Mouse (Mus musculus) liver, embryonic 15.5 days (tissue): ENCODE results near the gene Foxk2. TPM values are rescaled to one million over a fixed set of nuclear protein-coding genes. Genes with fewer than 3 reads are reported as not detected.

ENCODE experiments used
- ATAC-seq: fragments of 200-750 bp; cut with Nextera tagmentation; 2 replicates; pipeline ENCODE4 v1.8.0; 2017; ENCODE audit warnings: moderate number of reproducible peaks, mild to moderate bottlenecking, moderate library complexity; ENCODE audit not compliant: insufficient read depth
- H3K27ac ChIP-seq: fragments of 300-500 bp; sonication (generic); replicated peaks from 2 replicates; pipeline ENCODE4 v1.5.1; 2015; ENCODE audit warnings: mild to moderate bottlenecking, inconsistent platforms
- H3K27me3 ChIP-seq: fragments of 300-500 bp; sonication (generic); 2 replicates; pipeline ENCODE4 v1.6.1; 2015; ENCODE audit warnings: mild to moderate bottlenecking, inconsistent platforms
- H3K36me3 ChIP-seq: fragments of 300-500 bp; sonication (generic); replicated peaks from 2 replicates; pipeline ENCODE4 v1.6.1; 2015; ENCODE audit warnings: moderate library complexity, mild to moderate bottlenecking, inconsistent platforms
- H3K4me1 ChIP-seq: fragments of 300-500 bp; sonication (generic); replicated peaks from 2 replicates; pipeline ENCODE4 v1.6.1; 2015; ENCODE audit warnings: inconsistent platforms
- H3K4me2 ChIP-seq: fragments of 300-500 bp; sonication (generic); 2 replicates; pipeline ENCODE4 v1.6.1; 2015; ENCODE audit warnings: moderate library complexity, mild to moderate bottlenecking, inconsistent platforms
- H3K4me3 ChIP-seq: fragments of 300-500 bp; sonication (generic); replicated peaks from 2 replicates; pipeline ENCODE4 v1.5.1; 2015; ENCODE audit warnings: mild to moderate bottlenecking, inconsistent platforms
- H3K9ac ChIP-seq: fragments of 300-500 bp; sonication (generic); 2 replicates; pipeline ENCODE4 v1.6.1; 2015; ENCODE audit warnings: moderate library complexity, mild to moderate bottlenecking, inconsistent platforms
- H3K9me3 ChIP-seq: fragments of 300-500 bp; sonication (generic); replicated peaks from 2 replicates; pipeline ENCODE4 v1.6.1; 2016; ENCODE audit warnings: inconsistent platforms
- WGBS: fragments of 180-500 bp; shearing (Covaris S2); methylation state at CpG from one replicate; pipeline ENCODE4 v1.1.7; 2015; ENCODE audit warnings: mixed read lengths; ENCODE audit not compliant: insufficient replicate concordance; 5-methylcytosine and 5-hydroxymethylcytosine counted together
- polyA plus RNA-seq: library from polyadenylated mRNA; unstranded; fragments of >200 nt; fragmentation: Nextera tagmentation; extraction: Ambion mirVana; gene quantifications from 2 replicates; pipeline ENCODE4 v1.2.1, GENCODE M21; 2015

The Foxk2 gene
- polyA plus RNA-seq, 1 experiment from 2014 or later: 2.8 TPM

- Histone ChIP-seq H3K27ac (peak overlapping the region; percentile 98), H3K36me3 (peaks cover 21% of the 10 kb centered on the region), H3K4me1 (peaks cover 71% of the 10 kb centered on the region), H3K9ac (peak overlapping the region; percentile 86), H3K4me2 (peak overlapping the region; percentile 83), H3K9me3 (no peaks in the 10 kb centered on the region), H3K27me3 (no peaks in the 10 kb centered on the region), H3K4me3 (peak overlapping the region; percentile 92)
- WGBS: 17% methylated on average over 9 of the region's 9 CpGs
- ATAC-seq: no peak
Measured at GRCm38 (mm10) chr11:121235475-121236238, 24.1 kb upstream of the Foxk2 start.

- under 1% methylated on average over 50 of the region's 50 CpGs for WGBS
- H3K27me3 ChIP-seq: no peaks in the 10 kb centered on the region
- no peaks in the 10 kb centered on the region for H3K9me3 ChIP-seq
- H3K36me3 ChIP-seq: peaks cover 31% of the 10 kb centered on the region
- H3K27ac ChIP-seq: peak within 1 kb of the TSS; percentile 98
- peak; percentile 95 for ATAC-seq
- H3K9ac ChIP-seq: peak within 1 kb of the TSS; percentile 86
- H3K4me3 ChIP-seq: peak within 1 kb of the TSS; percentile 92
- H3K4me1 ChIP-seq: peaks cover 72% of the 10 kb centered on the region
- peak within 1 kb of the TSS; percentile 83 for H3K4me2 ChIP-seq
Measured at GRCm38 (mm10) chr11:121236564-121237344, 23.0 kb upstream of the Foxk2 start, which contains the start of gene Narf. Narf (plus strand) TSS chr11:121237253.

GRCm38 (mm10) chr11:121237345-121238128 is 22.3 kb upstream of the Foxk2 start:
- WGBS: 2% methylated on average over 28 of the region's 28 CpGs
- no peaks in the 10 kb centered on the region for H3K9me3 ChIP-seq
- peak overlapping the region; percentile 92 for H3K4me3 ChIP-seq
- peaks cover 39% of the 10 kb centered on the region for H3K36me3 ChIP-seq
- ATAC-seq: peak; percentile 16
- peaks cover 72% of the 10 kb centered on the region for H3K4me1 ChIP-seq
- peak overlapping the region; percentile 85 for H3K9ac ChIP-seq
- no peaks in the 10 kb centered on the region for H3K27me3 ChIP-seq
- H3K27ac ChIP-seq: peak overlapping the region; percentile 98
- peak overlapping the region; percentile 73 for H3K4me2 ChIP-seq

GRCm38 (mm10) chr11:121239669-121240068 is 20.1 kb upstream of the Foxk2 start:
- Histone ChIP-seq H3K4me2 (peak overlapping the region; percentile 73), H3K4me1 (peaks cover 52% of the 10 kb centered on the region), H3K9ac (peak overlapping the region; percentile 85), H3K4me3 (peak overlapping the region; percentile 92), H3K9me3 (no peaks in the 10 kb centered on the region), H3K27ac (peak overlapping the region; percentile 98), H3K27me3 (no peaks in the 10 kb centered on the region), H3K36me3 (peaks cover 61% of the 10 kb centered on the region)
- 21% methylated on average over 2 of the region's 2 CpGs for WGBS
- ATAC-seq: peak; percentile 46

GRCm38 (mm10) chr11:121250196-121250595 is 9.6 kb upstream of the Foxk2 start:
- no peak for ATAC-seq
- H3K4me2 ChIP-seq: no peak overlapping the region
- H3K4me1 ChIP-seq: no peaks in the 10 kb centered on the region
- no peaks in the 10 kb centered on the region for H3K9me3 ChIP-seq
- H3K4me3 ChIP-seq: no peak overlapping the region
- no peak overlapping the region for H3K9ac ChIP-seq
- H3K36me3 ChIP-seq: peaks cover 99% of the 10 kb centered on the region
- 93% methylated on average over 8 of the region's 8 CpGs for WGBS
- H3K27me3 ChIP-seq: no peaks in the 10 kb centered on the region
- no peak overlapping the region for H3K27ac ChIP-seq

- Histone ChIP-seq H3K27me3 (no peaks in the 10 kb centered on the region), H3K9ac (peak overlapping the region; percentile 96), H3K4me2 (peak overlapping the region; percentile 97), H3K27ac (peak overlapping the region; percentile 87), H3K9me3 (no peaks in the 10 kb centered on the region), H3K4me3 (peak overlapping the region; percentile 97), H3K4me1 (peaks cover 46% of the 10 kb centered on the region), H3K36me3 (peaks cover 51% of the 10 kb centered on the region)
- peak; percentile 48 for ATAC-seq
- WGBS: under 1% methylated on average over 60 of the region's 60 CpGs
Measured at GRCm38 (mm10) chr11:121260211-121260906, 569 bp downstream of the Foxk2 start.

GRCm38 (mm10) chr11:121261074-121261473 is 1.3 kb downstream of the Foxk2 start:
- peak overlapping the region; percentile 97 for H3K4me3 ChIP-seq
- peak overlapping the region; percentile 87 for H3K27ac ChIP-seq
- 30% methylated on average over 2 of the region's 2 CpGs for WGBS
- no peak for ATAC-seq
- no peaks in the 10 kb centered on the region for H3K27me3 ChIP-seq
- peak overlapping the region; percentile 97 for H3K4me2 ChIP-seq
- H3K9me3 ChIP-seq: no peaks in the 10 kb centered on the region
- H3K4me1 ChIP-seq: peaks cover 46% of the 10 kb centered on the region
- H3K9ac ChIP-seq: peak overlapping the region; percentile 96
- H3K36me3 ChIP-seq: peaks cover 50% of the 10 kb centered on the region

GRCm38 (mm10) chr11:121277516-121277915 is 17.7 kb downstream of the Foxk2 start:
- H3K27ac ChIP-seq: 0 out of 2 replicates have a peak overlapping the region, but pooled peaks have one; percentile 14
- WGBS: 76% methylated on average over 8 of the region's 8 CpGs
- H3K9me3 ChIP-seq: no peaks in the 10 kb centered on the region
- no peak for ATAC-seq
- H3K4me3 ChIP-seq: no peak overlapping the region
- H3K4me1 ChIP-seq: peaks cover 31% of the 10 kb centered on the region
- H3K27me3 ChIP-seq: no peaks in the 10 kb centered on the region
- H3K4me2 ChIP-seq: no peak overlapping the region
- H3K36me3 ChIP-seq: peaks cover 14% of the 10 kb centered on the region; the same call in 1 of the 2 replicates
- no peak overlapping the region for H3K9ac ChIP-seq

- Histone ChIP-seq H3K4me3 (no peak overlapping the region), H3K9me3 (no peaks in the 10 kb centered on the region), H3K4me1 (peaks cover 36% of the 10 kb centered on the region), H3K9ac (no peak overlapping the region), H3K27ac (0 out of 2 replicates have a peak overlapping the region, but pooled peaks have one; percentile 14), H3K4me2 (no peak overlapping the region), H3K27me3 (no peaks in the 10 kb centered on the region), H3K36me3 (peaks cover 14% of the 10 kb centered on the region; the same call in 1 of the 2 replicates)
- no peak for ATAC-seq
- WGBS: 69% methylated on average over 3 of the region's 3 CpGs
Measured at GRCm38 (mm10) chr11:121278011-121278410, 18.2 kb downstream of the Foxk2 start.

GRCm38 (mm10) chr11:121282911-121283310 is 23.1 kb downstream of the Foxk2 start:
- H3K9ac ChIP-seq: no peak overlapping the region
- peaks cover 41% of the 10 kb centered on the region for H3K36me3 ChIP-seq
- H3K27me3 ChIP-seq: no peaks in the 10 kb centered on the region
- no peak overlapping the region for H3K4me3 ChIP-seq
- peak; percentile 57; the same call in 1 of the 2 replicates for ATAC-seq
- H3K9me3 ChIP-seq: no peaks in the 10 kb centered on the region
- H3K4me1 ChIP-seq: peaks cover 30% of the 10 kb centered on the region
- 28% methylated on average over 6 of the region's 6 CpGs for WGBS
- 0 out of 2 replicates have a peak overlapping the region, but pooled peaks have one; percentile 11 for H3K27ac ChIP-seq
- H3K4me2 ChIP-seq: peak overlapping the region; percentile 23; the same call in 1 of the 2 replicates
